Mouse (Mus musculus): ENCODE results near the gene Olfr608. TPM values are rescaled to one million over a fixed set of nuclear protein-coding genes. Genes with fewer than 3 reads are reported as not detected.
"Not testable (repeated sequence)": the region's sequence is repeated elsewhere in the genome, so short reads cannot be mapped to it uniquely, and the experiment has no call there.

Olfr608 gene
- polyA plus RNA-seq (2015; fragmentation: Nextera tagmentation; extraction: Ambion mirVana), result not detected in 2 replicates

DNA sequence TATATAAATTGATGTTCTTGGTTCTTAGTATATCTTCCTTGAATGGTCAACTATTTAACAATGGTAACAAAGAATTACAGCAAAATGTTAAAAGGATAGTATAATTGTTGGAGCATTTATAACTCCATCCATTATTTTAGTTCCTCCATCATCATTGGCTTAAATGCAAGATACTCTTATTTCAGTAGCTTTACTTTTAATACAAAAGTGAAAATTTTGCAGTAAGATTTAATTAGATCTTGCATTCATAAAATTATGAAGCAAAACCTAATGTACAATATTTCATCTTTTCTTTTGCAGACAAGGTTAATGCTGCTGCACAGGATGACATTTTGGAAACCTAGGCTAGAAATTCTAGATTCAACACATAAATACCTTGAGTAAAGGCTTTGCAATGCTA lies at the start of gene Olfr608:
TSS of gene Olfr608 (plus strand) at position 301 of the 400 bp plus-strand sequence.
- no peak within 1 kb of the TSS for H3K4me2 ChIP-seq
- H3K9me3 ChIP-seq, result no peaks in the 10 kb centered on the region
- no peak within 1 kb of the TSS for H3K27ac ChIP-seq
- H3K9ac ChIP-seq, result no peak within 1 kb of the TSS
- H3K4me1 ChIP-seq, result no peaks in the 10 kb centered on the region
- H3K36me3 ChIP-seq, result no peaks in the 10 kb centered on the region
- H3K4me3 ChIP-seq, result no peak within 1 kb of the TSS
- H3K27me3 ChIP-seq, result no peaks in the 10 kb centered on the region
- no peak for ATAC-seq (ENCODE audit: insufficient number of reproducible peaks, insufficient read depth, low FRiP score, low TSS enrichment, low read depth)

DNA sequence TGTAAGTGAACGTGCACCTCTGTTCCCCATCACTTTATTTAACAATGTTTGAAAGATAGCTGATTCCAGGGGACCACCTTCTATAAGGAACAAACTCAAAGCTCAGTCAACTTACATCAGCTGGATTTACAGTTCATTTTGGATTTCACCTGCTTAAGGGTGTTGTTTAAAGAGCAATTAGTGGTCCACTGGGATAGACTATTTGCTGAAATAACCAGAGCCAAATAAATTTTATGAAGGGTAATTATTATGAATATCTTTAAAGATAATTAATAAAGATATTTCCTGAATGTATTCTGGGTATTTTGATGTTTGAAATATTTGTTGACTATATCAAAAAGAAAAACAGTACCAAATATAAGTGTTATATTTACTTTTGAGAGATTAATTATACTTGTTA lies 24.3 kb upstream of the Olfr608 start, which contains the start of gene Olfr605:
TSS of gene Olfr605 (minus strand) at position 101 of the 400 bp plus-strand sequence.
- Histone ChIP-seq H3K27ac (no peak within 1 kb of the TSS), H3K36me3 (no peaks in the 10 kb centered on the region), H3K4me1 (no peaks in the 10 kb centered on the region), H3K4me3 (no peak within 1 kb of the TSS), H3K4me2 (no peak within 1 kb of the TSS), H3K9ac (no peak within 1 kb of the TSS), H3K27me3 (no peaks in the 10 kb centered on the region), H3K9me3 (no peaks in the 10 kb centered on the region)
- 85% methylated on average over 1 of the region's 1 CpGs for WGBS
- no peak for ATAC-seq (ENCODE audit: insufficient number of reproducible peaks, insufficient read depth, low FRiP score, low TSS enrichment, low read depth)

DNA sequence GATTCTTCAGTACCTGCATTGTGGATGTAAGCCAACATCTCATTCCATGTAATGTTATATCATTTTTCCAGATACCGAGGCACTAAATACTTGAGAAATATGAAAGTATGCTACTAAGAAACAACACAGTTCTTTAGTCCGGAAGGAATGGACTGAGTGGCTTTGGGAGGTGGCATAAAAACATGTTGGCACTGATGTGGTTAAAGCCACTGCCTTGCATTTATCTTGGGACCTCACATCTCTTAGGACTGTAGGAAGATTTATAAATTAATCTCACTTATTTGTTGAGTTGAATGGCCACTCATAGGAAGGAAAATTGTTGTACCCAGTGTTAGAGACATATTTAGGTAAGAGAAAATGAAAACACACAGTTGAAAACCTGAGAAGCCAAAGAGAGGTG lies 20.9 kb upstream of the Olfr608 start, which contains the start of gene Olfr606:
TSS of gene Olfr606 (plus strand) at position 301 of the 400 bp plus-strand sequence.
- WGBS, result 83% methylated on average over 2 of the region's 2 CpGs
- no peak for ATAC-seq (ENCODE audit: insufficient number of reproducible peaks, insufficient read depth, low FRiP score, low TSS enrichment, low read depth)
- H3K4me3 ChIP-seq, result no peak within 1 kb of the TSS
- H3K4me1 ChIP-seq, result no peaks in the 10 kb centered on the region
- H3K27me3 ChIP-seq, result no peaks in the 10 kb centered on the region
- H3K27ac ChIP-seq, result no peak within 1 kb of the TSS
- no peaks in the 10 kb centered on the region for H3K36me3 ChIP-seq
- H3K4me2 ChIP-seq, result no peak within 1 kb of the TSS
- no peaks in the 10 kb centered on the region for H3K9me3 ChIP-seq
- no peak within 1 kb of the TSS for H3K9ac ChIP-seq

DNA sequence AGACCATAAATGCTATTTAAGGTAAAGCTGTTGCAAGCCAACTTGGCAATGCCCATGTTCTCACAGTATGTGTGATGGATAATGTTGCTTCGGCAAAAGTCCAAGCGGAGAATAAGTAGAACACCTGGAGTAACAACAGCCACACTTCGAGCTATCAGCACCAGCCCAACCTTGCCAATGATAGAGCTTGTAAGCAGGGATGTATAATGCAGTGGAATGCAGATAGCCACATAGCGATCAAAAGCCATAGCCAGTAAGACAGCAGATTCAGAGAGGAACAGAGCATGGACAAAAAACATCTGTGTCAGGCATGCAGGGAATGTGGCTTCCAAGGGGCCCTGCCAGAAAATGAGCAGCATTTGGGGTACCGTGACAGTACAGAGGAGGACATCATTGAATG lies 9.1 kb upstream of the Olfr608 start:
- Histone ChIP-seq H3K4me3 (no peak overlapping the region), H3K4me2 (no peak overlapping the region), H3K4me1 (no peaks in the 10 kb centered on the region), H3K36me3 (no peaks in the 10 kb centered on the region), H3K27me3 (no peaks in the 10 kb centered on the region), H3K27ac (no peak overlapping the region), H3K9ac (no peak overlapping the region), H3K9me3 (no peaks in the 10 kb centered on the region)
- ATAC-seq (ENCODE audit: insufficient number of reproducible peaks, insufficient read depth, low FRiP score, low TSS enrichment, low read depth), result no peak
- 86% methylated on average over 5 of the region's 5 CpGs for WGBS

DNA sequence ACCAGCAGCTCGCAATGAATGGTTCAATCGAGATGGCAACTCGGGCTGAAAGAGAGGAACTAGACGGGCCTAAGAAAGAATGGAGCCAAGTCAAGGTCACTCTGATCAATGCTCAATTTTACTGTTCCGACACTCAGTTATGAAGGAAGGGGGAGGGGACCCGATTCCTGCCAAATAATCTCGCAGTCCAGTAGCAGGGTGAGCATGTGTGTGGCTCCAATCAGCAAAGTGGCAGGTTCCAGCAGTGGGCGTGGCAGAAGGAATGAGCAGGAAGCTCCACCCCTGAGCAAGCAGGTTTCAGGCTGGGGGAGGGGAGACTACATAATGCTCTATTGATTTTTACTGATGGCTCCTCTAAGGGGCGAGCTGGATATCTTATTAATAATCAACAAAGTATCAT lies 7.4 kb downstream of the Olfr608 start:
- H3K9me3 ChIP-seq, result not testable (repeated sequence)

DNA sequence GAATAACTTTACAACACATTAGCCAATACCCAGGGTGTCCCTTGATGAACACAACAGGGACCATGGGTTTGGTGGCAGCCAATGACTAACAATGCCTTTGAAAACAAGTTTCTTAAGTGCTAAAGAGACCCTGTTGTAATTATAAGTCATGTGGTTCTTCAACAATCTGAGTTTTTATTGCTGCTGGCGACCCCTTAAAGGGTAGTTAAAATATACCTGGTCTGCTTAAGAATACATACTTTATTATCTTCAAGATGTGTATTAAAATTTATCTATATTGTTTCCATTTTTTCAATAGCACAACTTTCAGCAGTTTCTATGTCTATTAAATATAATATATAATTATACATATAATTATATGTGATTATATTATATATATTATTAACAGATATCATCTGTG lies 28.3 kb downstream of the Olfr608 start, which contains the start of gene Olfr609:
TSS of gene Olfr609 (minus strand) at position 101 of the 400 bp plus-strand sequence.
- WGBS, result 77% methylated on average over 1 of the region's 1 CpGs
- no peak for ATAC-seq (ENCODE audit: insufficient number of reproducible peaks, insufficient read depth, low FRiP score, low TSS enrichment, low read depth)
- Histone ChIP-seq H3K9me3 (no peaks in the 10 kb centered on the region), H3K27me3 (no peaks in the 10 kb centered on the region), H3K4me2 (no peak within 1 kb of the TSS), H3K4me3 (no peak within 1 kb of the TSS), H3K9ac (no peak within 1 kb of the TSS), H3K27ac (no peak within 1 kb of the TSS), H3K4me1 (no peaks in the 10 kb centered on the region), H3K36me3 (no peaks in the 10 kb centered on the region)

More for the DNA sequence above, 7.4 kb downstream of the Olfr608 start:
- H3K4me3 ChIP-seq; H3K27me3 ChIP-seq; H3K36me3 ChIP-seq; H3K9ac ChIP-seq; ATAC-seq (ENCODE audit: insufficient number of reproducible peaks, insufficient read depth, low FRiP score, low TSS enrichment, low read depth); H3K27ac ChIP-seq; H3K4me1 ChIP-seq; H3K4me2 ChIP-seq: not testable (repeated sequence)
- 85% methylated on average over 9 of the region's 9 CpGs for WGBS

DNA sequence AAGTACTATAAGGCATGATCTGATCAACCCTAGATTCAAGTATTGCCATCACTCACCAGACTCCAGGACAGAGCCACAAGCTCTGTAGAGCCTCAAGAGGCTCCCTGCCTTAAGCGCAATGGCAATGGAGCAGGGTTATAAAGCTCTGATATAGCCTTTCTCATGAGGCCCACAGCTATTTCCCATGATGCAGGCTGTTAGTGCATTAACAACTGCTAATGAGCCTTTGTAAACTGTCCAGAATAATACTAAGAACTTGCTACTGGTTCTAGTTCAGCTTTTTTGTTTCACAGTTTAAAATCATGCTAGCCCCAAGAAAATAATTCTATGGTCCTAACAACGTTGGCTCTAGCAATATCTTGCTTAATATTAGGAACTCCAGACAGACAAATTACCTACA lies 42.3 kb downstream of the Olfr608 start, which contains the start of gene Olfr610:
TSS of gene Olfr610 (minus strand) at position 101 of the 400 bp plus-strand sequence.
- 86% methylated on average over 2 of the region's 2 CpGs for WGBS
- ATAC-seq (ENCODE audit: insufficient number of reproducible peaks, insufficient read depth, low FRiP score, low TSS enrichment, low read depth), result no peak
- no peaks in the 10 kb centered on the region for H3K36me3 ChIP-seq

DNA sequence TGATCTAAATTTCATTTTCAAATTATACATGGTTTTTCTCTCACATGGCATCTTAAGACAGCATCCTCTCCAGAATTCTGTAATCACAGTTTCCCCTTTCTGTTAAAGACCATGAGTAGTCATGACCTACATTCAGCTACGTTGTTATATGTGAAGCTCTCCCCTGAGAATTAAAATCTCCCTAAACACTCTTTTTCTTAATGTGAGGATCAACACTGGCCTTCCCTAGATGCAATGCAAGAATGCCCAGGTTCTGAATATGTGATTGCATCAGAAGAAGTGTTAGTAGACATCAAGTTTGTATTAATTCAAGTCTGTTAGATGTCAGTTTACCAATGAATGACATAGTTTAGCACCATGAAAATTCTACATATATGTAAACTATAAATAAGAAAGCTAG lies 51.1 kb downstream of the Olfr608 start, which contains the start of gene Olfr611:
TSS of gene Olfr611 (minus strand) at position 101 of the 400 bp plus-strand sequence.
- not testable (repeated sequence) for H3K9me3 ChIP-seq; H3K9ac ChIP-seq; H3K4me3 ChIP-seq; ATAC-seq (ENCODE audit: insufficient number of reproducible peaks, insufficient read depth, low FRiP score, low TSS enrichment, low read depth); H3K4me1 ChIP-seq; H3K4me2 ChIP-seq; H3K27me3 ChIP-seq; H3K27ac ChIP-seq; H3K36me3 ChIP-seq
- 59% methylated on average over 1 of the region's 1 CpGs for WGBS

More for the DNA sequence above, 42.3 kb downstream of the Olfr608 start, which contains the start of gene Olfr610:
- no peak within 1 kb of the TSS for H3K27ac ChIP-seq
- H3K4me2 ChIP-seq, result no peak within 1 kb of the TSS
- no peak within 1 kb of the TSS for H3K9ac ChIP-seq
- H3K4me1 ChIP-seq, result no peaks in the 10 kb centered on the region
- no peaks in the 10 kb centered on the region for H3K9me3 ChIP-seq
- H3K4me3 ChIP-seq, result no peak within 1 kb of the TSS
- H3K27me3 ChIP-seq, result no peaks in the 10 kb centered on the region

Other genes starting within 250 kb of the Olfr608 start
- not detected in 2 replicates for gene Usp17ld, start 217.4 kb upstream of the Olfr608 start, polyA plus RNA-seq (2015; fragmentation: Nextera tagmentation; extraction: Ambion mirVana)
- not detected in 2 replicates for gene Olfr596, start 164.2 kb upstream of the Olfr608 start, polyA plus RNA-seq (2015; fragmentation: Nextera tagmentation; extraction: Ambion mirVana)
- not detected in 2 replicates for gene Olfr597, start 153.6 kb upstream of the Olfr608 start, polyA plus RNA-seq (2015; fragmentation: Nextera tagmentation; extraction: Ambion mirVana)
- gene Olfr598, start 146.3 kb upstream of the Olfr608 start, polyA plus RNA-seq (2015; fragmentation: Nextera tagmentation; extraction: Ambion mirVana), result not detected in 2 replicates
- gene Olfr599, start 134.0 kb upstream of the Olfr608 start, polyA plus RNA-seq (2015; fragmentation: Nextera tagmentation; extraction: Ambion mirVana), result not detected in 2 replicates
- not detected in 2 replicates for gene Olfr600, start 120.2 kb upstream of the Olfr608 start, polyA plus RNA-seq (2015; fragmentation: Nextera tagmentation; extraction: Ambion mirVana)
- gene Olfr601, start 107.2 kb upstream of the Olfr608 start, polyA plus RNA-seq (2015; fragmentation: Nextera tagmentation; extraction: Ambion mirVana), result not detected in 2 replicates
- not detected in 2 replicates for gene Olfr603, start 83.7 kb upstream of the Olfr608 start, polyA plus RNA-seq (2015; fragmentation: Nextera tagmentation; extraction: Ambion mirVana)
- not detected in 2 replicates for gene Usp17lc, start 54.8 kb upstream of the Olfr608 start, polyA plus RNA-seq (2015; fragmentation: Nextera tagmentation; extraction: Ambion mirVana)
- not detected in 2 replicates for gene Olfr605, start 24.4 kb upstream of the Olfr608 start, polyA plus RNA-seq (2015; fragmentation: Nextera tagmentation; extraction: Ambion mirVana)
- not detected in 2 replicates for gene Olfr606, start 20.8 kb upstream of the Olfr608 start, polyA plus RNA-seq (2015; fragmentation: Nextera tagmentation; extraction: Ambion mirVana)
- not detected in 2 replicates for gene Olfr607, start 5.7 kb upstream of the Olfr608 start, polyA plus RNA-seq (2015; fragmentation: Nextera tagmentation; extraction: Ambion mirVana)
- gene Olfr609, start 28.2 kb downstream of the Olfr608 start, polyA plus RNA-seq (2015; fragmentation: Nextera tagmentation; extraction: Ambion mirVana), result not detected in 2 replicates
- gene Olfr610, start 42.2 kb downstream of the Olfr608 start, polyA plus RNA-seq (2015; fragmentation: Nextera tagmentation; extraction: Ambion mirVana), result not detected in 2 replicates
- gene Olfr611, start 51.0 kb downstream of the Olfr608 start, polyA plus RNA-seq (2015; fragmentation: Nextera tagmentation; extraction: Ambion mirVana), result not detected in 2 replicates
- gene Olfr612, start 72.8 kb downstream of the Olfr608 start, polyA plus RNA-seq (2015; fragmentation: Nextera tagmentation; extraction: Ambion mirVana), result not detected in 2 replicates
- gene Olfr613, start 78.2 kb downstream of the Olfr608 start, polyA plus RNA-seq (2015; fragmentation: Nextera tagmentation; extraction: Ambion mirVana), result not detected in 2 replicates
- not detected in 2 replicates for gene Olfr615, start 86.2 kb downstream of the Olfr608 start, polyA plus RNA-seq (2015; fragmentation: Nextera tagmentation; extraction: Ambion mirVana)
- not detected in 2 replicates for gene Olfr616, start 99.3 kb downstream of the Olfr608 start, polyA plus RNA-seq (2015; fragmentation: Nextera tagmentation; extraction: Ambion mirVana)
- not detected in 2 replicates for gene Olfr617, start 103.2 kb downstream of the Olfr608 start, polyA plus RNA-seq (2015; fragmentation: Nextera tagmentation; extraction: Ambion mirVana)
- gene Olfr618, start 120.2 kb downstream of the Olfr608 start, polyA plus RNA-seq (2015; fragmentation: Nextera tagmentation; extraction: Ambion mirVana), result not detected in 2 replicates
- not detected in 2 replicates for gene Olfr619, start 130.7 kb downstream of the Olfr608 start, polyA plus RNA-seq (2015; fragmentation: Nextera tagmentation; extraction: Ambion mirVana)
- not detected in 2 replicates for gene Olfr620, start 142.7 kb downstream of the Olfr608 start, polyA plus RNA-seq (2015; fragmentation: Nextera tagmentation; extraction: Ambion mirVana)
- gene Olfr622, start 172.8 kb downstream of the Olfr608 start, polyA plus RNA-seq (2015; fragmentation: Nextera tagmentation; extraction: Ambion mirVana), result 0.18 and 0.22 TPM in 2 replicates
- not detected in 2 replicates for gene Olfr623, start 193.8 kb downstream of the Olfr608 start, polyA plus RNA-seq (2015; fragmentation: Nextera tagmentation; extraction: Ambion mirVana)
- gene Olfr624, start 201.3 kb downstream of the Olfr608 start, polyA plus RNA-seq (2015; fragmentation: Nextera tagmentation; extraction: Ambion mirVana), result 0.07 and 0.08 TPM in 2 replicates
- not detected in 2 replicates for gene Olfr625-ps1, start 212.8 kb downstream of the Olfr608 start, polyA plus RNA-seq (2015; fragmentation: Nextera tagmentation; extraction: Ambion mirVana)
- not detected in 2 replicates for gene Olfr243, start 244.8 kb downstream of the Olfr608 start, polyA plus RNA-seq (2015; fragmentation: Nextera tagmentation; extraction: Ambion mirVana)

Measured in embryonic facial prominence, embryonic 13.5 days (tissue).